Mouse (Mus musculus) erythroid progenitor cell, adult 5-6 weeks (primary cell): Measurements from ENCODE around the gene 1700029I15Rik. TPM values are rescaled to one million over a fixed set of nuclear protein-coding genes. Genes with fewer than 3 reads are reported as not detected.

ENCODE experiments used
- ATAC-seq: replicated peaks from 2 replicates; pipeline ENCODE4 v1.8.0; 2016; ENCODE audit warnings: moderate number of reproducible peaks, mild to moderate bottlenecking, moderate TSS enrichment, inconsistent platforms; ENCODE audit not compliant: poor library complexity, low FRiP score, severe bottlenecking
- total RNA-seq, 2 experiments: library from RNA; stranded (forward) in 1 of 2; stranded (reverse) in 1 of 2; fragments of 150-400 nt in 1 of 2; fragments of 186-747, 209-891 nt in 1 of 2; gene quantifications; 2 replicates each; pipeline versions ENCODE4 v1.2.3 to v1.2.4; 2015 to 2017; ENCODE audit warnings: low replicate concordance in 2 of 2

Gene 1700029I15Rik
- total RNA-seq, 2 experiments from 2014 or later = 1.3 TPM; not detected in 1

GRCm38 (mm10) chr2:92423156-92423555 lies 40.8 kb downstream of the 1700029I15Rik start:
- no peak for ATAC-seq

GRCm38 (mm10) chr2:92423702-92424461 lies 41.5 kb downstream of the 1700029I15Rik start:
- ATAC-seq = no peak

- no peak for ATAC-seq
Measured at GRCm38 (mm10) chr2:92424462-92425308, 42.3 kb downstream of the 1700029I15Rik start.

- no peak for ATAC-seq
Measured at GRCm38 (mm10) chr2:92425366-92425765, 43.0 kb downstream of the 1700029I15Rik start.

- ATAC-seq = no peak
Measured at GRCm38 (mm10) chr2:92426426-92426825, 44.1 kb downstream of the 1700029I15Rik start.

- ATAC-seq = no peak
Measured at GRCm38 (mm10) chr2:92427882-92428281, 45.5 kb downstream of the 1700029I15Rik start.

- ATAC-seq = no peak
Measured at GRCm38 (mm10) chr2:92430089-92430488, 47.8 kb downstream of the 1700029I15Rik start.

GRCm38 (mm10) chr2:92430723-92431541 lies 48.6 kb downstream of the 1700029I15Rik start:
- ATAC-seq = no peak

GRCm38 (mm10) chr2:92431611-92432179 lies 49.4 kb downstream of the 1700029I15Rik start:
- ATAC-seq = no peak

- ATAC-seq = no peak
Measured at GRCm38 (mm10) chr2:92432299-92433295, 50.3 kb downstream of the 1700029I15Rik start.

- peak; percentile 97 for ATAC-seq
Measured at GRCm38 (mm10) chr2:92433578-92434374, 51.4 kb downstream of the 1700029I15Rik start, which contains the start of gene Cry2. TSS of gene Cry2 (minus strand) at chr2:92434043.

GRCm38 (mm10) chr2:92434375-92434745 lies 52.0 kb downstream of the 1700029I15Rik start:
- no peak for ATAC-seq

- ATAC-seq = no peak
Measured at GRCm38 (mm10) chr2:92435023-92435422, 52.7 kb downstream of the 1700029I15Rik start.

Other genes with a start within 250 kb of the 1700029I15Rik start
- 13.3 TPM in 1 of 2 replicates, not detected in the other for gene Pex16, start 7.9 kb upstream of the 1700029I15Rik start, total RNA-seq (2015; ENCODE audit: low replicate concordance)
- gene Pex16, start 7.9 kb upstream of the 1700029I15Rik start, total RNA-seq (2017; ENCODE audit: low replicate concordance) = 3.3 and 4.2 TPM in 2 replicates
- gene Large2, start 7.7 kb upstream of the 1700029I15Rik start, total RNA-seq (2015; ENCODE audit: low replicate concordance) = not detected in 2 replicates
- gene Large2, start 7.7 kb upstream of the 1700029I15Rik start, total RNA-seq (2017; ENCODE audit: low replicate concordance) = not detected in 2 replicates
- not detected in 2 replicates for gene Mapk8ip1, start 18.7 kb downstream of the 1700029I15Rik start, total RNA-seq (2015; ENCODE audit: low replicate concordance)
- 0.13 TPM in 1 of 2 replicates, not detected in the other for gene Mapk8ip1, start 18.7 kb downstream of the 1700029I15Rik start, total RNA-seq (2017; ENCODE audit: low replicate concordance)
- gene Cry2, start 51.5 kb downstream of the 1700029I15Rik start, total RNA-seq (2015; ENCODE audit: low replicate concordance) = 1.8 and 5.0 TPM in 2 replicates
- gene Cry2, start 51.5 kb downstream of the 1700029I15Rik start, total RNA-seq (2017; ENCODE audit: low replicate concordance) = 1.9 and 2.7 TPM in 2 replicates
- gene Slc35c1, start 78.0 kb downstream of the 1700029I15Rik start, total RNA-seq (2015; ENCODE audit: low replicate concordance) = 7.1 and 9.0 TPM in 2 replicates
- gene Slc35c1, start 78.0 kb downstream of the 1700029I15Rik start, total RNA-seq (2017; ENCODE audit: low replicate concordance) = 2.7 and 9.2 TPM in 2 replicates
- not detected in 2 replicates for gene Chst1, start 217.2 kb downstream of the 1700029I15Rik start, total RNA-seq (2015; ENCODE audit: low replicate concordance)
- gene Chst1, start 217.2 kb downstream of the 1700029I15Rik start, total RNA-seq (2017; ENCODE audit: low replicate concordance) = not detected in 2 replicates